Mouse (Mus musculus): ENCODE results near the gene Kcnq1. TPM values are rescaled to one million over a fixed set of nuclear protein-coding genes. Genes with fewer than 3 reads are reported as not detected.

Gene Kcnq1
- total and polyA plus RNA-seq, 3 experiments: not detected

DNA sequence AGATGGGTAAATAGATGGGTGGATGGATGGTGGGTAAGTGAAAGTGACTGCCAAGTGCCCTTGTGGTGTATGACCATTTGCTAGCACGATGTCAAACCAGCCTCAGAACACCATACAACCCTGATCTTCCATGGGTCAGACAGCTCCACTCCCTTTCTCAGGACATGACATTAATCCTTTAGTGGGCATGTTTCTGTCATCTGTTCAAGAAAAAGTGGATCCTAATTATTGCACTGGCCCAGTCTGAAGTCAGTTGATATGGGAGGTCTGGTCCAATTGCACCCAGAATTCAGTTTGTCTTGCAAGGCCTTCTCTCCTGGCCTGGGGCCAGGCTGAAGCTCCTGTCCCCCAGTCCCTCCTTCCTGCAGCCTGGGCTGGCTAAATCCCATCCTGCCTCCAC lies 332.8 kb downstream of the Kcnq1 start:
- 0 out of 4 replicates have a peak, but pooled peaks cover 0 to 6% of the 10 kb centered on the region in 2 experiments for H3K4me1 ChIP-seq (ENCODE audit: control insufficient read depth in 1 of 2, insufficient read depth in 2 of 2)
- no peak overlapping the region for H3K4me2 ChIP-seq (ENCODE audit: insufficient read depth, low read depth, poor library complexity, severe bottlenecking)
- H3K79me2 ChIP-seq (replicated peaks; ENCODE audit: control insufficient read depth, extremely low read depth, insufficient read depth, poor library complexity, severe bottlenecking): no peaks in the 10 kb centered on the region
- dilution Hi-C loops (cut with MboI; ENCODE audit: extremely low pct_ligation_motif_present, extremely low pct_unique_long_range_greater_than_20kb, low sequenced_read_pairs): no loop called here
- H3K27ac ChIP-seq (ENCODE audit: insufficient read depth, low read depth): no peak overlapping the region
- in situ Hi-C loops (cut with MboI; ENCODE audit: low pct_ligation_motif_present, low pct_unique_long_range_greater_than_20kb, low sequenced_read_pairs): no loop called here
- H3K4me3 ChIP-seq (replicated peaks in 1 of 3; ENCODE audit: low read depth in 2 of 3, low read length in 2 of 3, poor library complexity in 1 of 3): no peak overlapping the region
- H3K9ac ChIP-seq (ENCODE audit: insufficient read depth, low read depth): no peak overlapping the region
- TF ChIP-seq ZKSCAN1 (IDR thresholded peaks at IDR 0.05; ENCODE audit: borderline replicate concordance, low read depth, low read length): no peak
- H3K36me3 ChIP-seq (replicated peaks in 1 of 2; ENCODE audit: control insufficient read depth in 1 of 2, insufficient read depth in 1 of 2, low read length in 1 of 2): no peaks in the 10 kb centered on the region
- no peaks in the 10 kb centered on the region for H3K9me3 ChIP-seq (replicated peaks; ENCODE audit: low read length)
- no peak for DNase-seq (ENCODE audit: extremely low read depth)
- peaks cover 76% of the 10 kb centered on the region for H3K27me3 ChIP-seq (replicated peaks)

DNA sequence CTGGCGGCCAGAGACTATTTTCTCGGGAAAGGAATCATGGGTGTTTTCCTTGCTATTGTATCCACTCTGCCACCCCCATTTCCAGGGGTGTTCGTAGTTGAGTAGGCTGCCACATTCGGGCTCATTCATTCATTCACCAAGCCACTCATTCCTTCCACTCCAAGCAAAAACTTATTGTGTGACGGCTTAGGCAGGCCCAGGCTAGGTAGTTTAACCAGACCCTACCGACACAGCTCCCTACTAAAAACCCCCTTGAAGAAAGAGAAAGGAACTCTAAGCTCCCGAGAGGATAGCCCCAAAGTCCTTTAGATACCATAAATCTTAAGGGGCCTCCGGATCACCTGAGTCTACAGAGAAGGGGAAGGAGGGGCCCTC lies 338.4 kb downstream of the Kcnq1 start:
- no peaks in the 10 kb centered on the region for H3K4me1 ChIP-seq (ENCODE audit: control insufficient read depth in 1 of 2, insufficient read depth in 2 of 2)
- dilution Hi-C loops (cut with MboI; ENCODE audit: extremely low pct_ligation_motif_present, extremely low pct_unique_long_range_greater_than_20kb, low sequenced_read_pairs) (no loop called here), in situ Hi-C loops (cut with MboI; ENCODE audit: low pct_ligation_motif_present, low pct_unique_long_range_greater_than_20kb, low sequenced_read_pairs) (no loop called here)
- H3K9ac ChIP-seq (ENCODE audit: insufficient read depth, low read depth): no peak overlapping the region
- DNase-seq (ENCODE audit: extremely low read depth): no peak
- H3K4me3 ChIP-seq (replicated peaks in 1 of 3; ENCODE audit: low read depth in 2 of 3, low read length in 2 of 3, poor library complexity in 1 of 3): no peak overlapping the region
- no peak overlapping the region for H3K27ac ChIP-seq (ENCODE audit: insufficient read depth, low read depth)
- TF ChIP-seq ZC3H11A (IDR thresholded peaks at IDR 0.05; ENCODE audit: low read depth, low read length) (no peak), MXI1 (IDR thresholded peaks at IDR 0.05; ENCODE audit: low read depth, low read length) (no peak), NRF1 (IDR thresholded peaks at IDR 0.05; ENCODE audit: low read depth, low read length) (no peak), POLR2AphosphoS2 (IDR thresholded peaks at IDR 0.05; ENCODE audit: low read depth, low read length) (no peak), SIN3A (IDR thresholded peaks at IDR 0.05; ENCODE audit: low read length) (no peak), ZNF384 (IDR thresholded peaks at IDR 0.05; ENCODE audit: low read depth, low read length) (no peak), MAX (IDR thresholded peaks at IDR 0.05; ENCODE audit: low read length) (no peak), IRF4 (IDR thresholded peaks at IDR 0.05; ENCODE audit: low read depth, low read length) (no peak), JUND (conservative IDR thresholded peaks at IDR 0.05; ENCODE audit: low read depth, low read length) (no peak), PAX5 (IDR thresholded peaks at IDR 0.05; ENCODE audit: low read length) (no peak), BHLHE40 (IDR thresholded peaks at IDR 0.05; ENCODE audit: low read depth, low read length) (no peak), ETS1 (conservative IDR thresholded peaks at IDR 0.05; ENCODE audit: low read depth, low read length) (no peak), JUN (IDR thresholded peaks at IDR 0.05; ENCODE audit: insufficient read depth, low read depth, low read length) (no peak), HCFC1 (IDR thresholded peaks at IDR 0.05; ENCODE audit: low read depth, low read length) (no peak), CHD2 (IDR thresholded peaks at IDR 0.05; ENCODE audit: low read length) (no peak), SMC3 (IDR thresholded peaks at IDR 0.05; ENCODE audit: low read depth, low read length) (no peak), GABPA (IDR thresholded peaks at IDR 0.05; ENCODE audit: insufficient replicate concordance, low read depth, low read length) (no peak), USF1 (IDR thresholded peaks at IDR 0.05; ENCODE audit: low read depth, low read length) (no peak)
- H3K36me3 ChIP-seq (replicated peaks in 1 of 2; ENCODE audit: control insufficient read depth in 1 of 2, insufficient read depth in 1 of 2, low read length in 1 of 2): no peaks in the 10 kb centered on the region
- no peak overlapping the region for H3K4me2 ChIP-seq (ENCODE audit: insufficient read depth, low read depth, poor library complexity, severe bottlenecking)
- H3K27me3 ChIP-seq (replicated peaks): peaks cover 48% of the 10 kb centered on the region
- peaks cover 11% of the 10 kb centered on the region for H3K9me3 ChIP-seq (replicated peaks; ENCODE audit: low read length)
- no peaks in the 10 kb centered on the region for H3K79me2 ChIP-seq (replicated peaks; ENCODE audit: control insufficient read depth, extremely low read depth, insufficient read depth, poor library complexity, severe bottlenecking)
